Mouse (Mus musculus) forebrain, embryonic 10.5 days (tissue): ENCODE measurements at regions not wholly inside any gene's neighbourhood (a gene's known extent, or its start where the extent isn't known, plus 50 kb on each side); places are given as distances from the start of the nearest gene placed in this dataset.

Experiments used
- DNase-seq: peaks from one replicate; pipeline ENCODE4 v3.0.0-alpha.2; 2017; ENCODE audit warnings: low spot score; ENCODE audit errors: extremely low spot score
- H3K27ac ChIP-seq: fragments of 300-500 bp; sonication (generic); 2 replicates; pipeline ENCODE4 v1.5.1; 2016; ENCODE audit warnings: mild to moderate bottlenecking
- H3K27me3 ChIP-seq: fragments of 300-500 bp; sonication (generic); 2 replicates; pipeline ENCODE4 v1.6.1; 2016; ENCODE audit warnings: mild to moderate bottlenecking; ENCODE audit not compliant: poor library complexity, severe bottlenecking
- H3K36me3 ChIP-seq: fragments of 300-500 bp; sonication (generic); replicated peaks from 2 replicates; pipeline ENCODE4 v1.6.1; 2016; ENCODE audit warnings: mild to moderate bottlenecking, moderate library complexity
- H3K4me1 ChIP-seq: fragments of 300-500 bp; sonication (generic); 2 replicates; pipeline ENCODE4 v1.6.1; 2016
- H3K4me3 ChIP-seq: fragments of 300-500 bp; sonication (generic); 2 replicates; pipeline ENCODE4 v1.5.1; 2016; ENCODE audit warnings: mild to moderate bottlenecking, moderate library complexity
- H3K9me3 ChIP-seq: fragments of 300-500 bp; sonication (generic); 2 replicates; pipeline ENCODE4 v1.6.1; 2016; ENCODE audit warnings: mild to moderate bottlenecking, moderate library complexity
- WGBS: fragments of 180-500 bp; shearing (Covaris S2); methylation state at CpG from one replicate; pipeline ENCODE4 v1.1.7; 2016; 5-methylcytosine and 5-hydroxymethylcytosine counted together

GRCm38 (mm10) chr12:59724951-59725350 is 505.4 kb upstream of the Fbxo33 start:
- no peak for DNase-seq
- Histone ChIP-seq H3K27me3 (no peaks in the 10 kb centered on the region), H3K4me3 (no peak overlapping the region), H3K9me3 (no peaks in the 10 kb centered on the region), H3K27ac (no peak overlapping the region), H3K36me3 (no peaks in the 10 kb centered on the region), H3K4me1 (no peaks in the 10 kb centered on the region)
- 96% methylated on average over 1 of the region's 1 CpGs for WGBS

GRCm38 (mm10) chr12:59722471-59723182 is 503.1 kb upstream of the Fbxo33 start:
- WGBS: 83% methylated on average over 6 of the region's 6 CpGs

GRCm38 (mm10) chr12:59713216-59713615 is 493.7 kb upstream of the Fbxo33 start:
- DNase-seq: no peak
- H3K4me1 ChIP-seq: no peaks in the 10 kb centered on the region
- WGBS: 71% methylated on average over 3 of the region's 3 CpGs

More at GRCm38 (mm10) chr12:59722471-59723182, 503.1 kb upstream of the Fbxo33 start:
- Histone ChIP-seq H3K27ac (no peak overlapping the region), H3K9me3 (no peaks in the 10 kb centered on the region), H3K36me3 (no peaks in the 10 kb centered on the region), H3K27me3 (no peaks in the 10 kb centered on the region), H3K4me3 (no peak overlapping the region), H3K4me1 (no peaks in the 10 kb centered on the region)
- no peak for DNase-seq

GRCm38 (mm10) chr12:59683235-59683634 is 463.7 kb upstream of the Fbxo33 start:
- WGBS: 83% methylated on average over 2 of the region's 2 CpGs
- no peaks in the 10 kb centered on the region for H3K27me3 ChIP-seq
- no peaks in the 10 kb centered on the region; the same call in 1 of the 2 replicates for H3K9me3 ChIP-seq
- H3K27ac ChIP-seq: no peak overlapping the region
- no peak overlapping the region for H3K4me3 ChIP-seq
- no peak for DNase-seq
- H3K36me3 ChIP-seq: no peaks in the 10 kb centered on the region
- H3K4me1 ChIP-seq: no peaks in the 10 kb centered on the region

More at GRCm38 (mm10) chr12:59713216-59713615, 493.7 kb upstream of the Fbxo33 start:
- Histone ChIP-seq H3K27ac (no peak overlapping the region), H3K27me3 (no peaks in the 10 kb centered on the region), H3K9me3 (no peaks in the 10 kb centered on the region), H3K36me3 (no peaks in the 10 kb centered on the region), H3K4me3 (no peak overlapping the region)

GRCm38 (mm10) chr12:59663161-59663560 is 443.6 kb upstream of the Fbxo33 start:
- Histone ChIP-seq H3K9me3 (no peaks in the 10 kb centered on the region), H3K27me3 (no peaks in the 10 kb centered on the region), H3K27ac (no peak overlapping the region), H3K4me3 (no peak overlapping the region), H3K4me1 (no peaks in the 10 kb centered on the region), H3K36me3 (no peaks in the 10 kb centered on the region)
- DNase-seq: no peak

GRCm38 (mm10) chr12:59630678-59631077 is 411.2 kb upstream of the Fbxo33 start:
- 91% methylated on average over 1 of the region's 1 CpGs for WGBS

GRCm38 (mm10) chr12:59623147-59623546 is 403.6 kb upstream of the Fbxo33 start:
- Histone ChIP-seq H3K27ac (no peak overlapping the region), H3K36me3 (no peaks in the 10 kb centered on the region), H3K27me3 (no peaks in the 10 kb centered on the region), H3K4me3 (no peak overlapping the region), H3K9me3 (no peaks in the 10 kb centered on the region), H3K4me1 (no peaks in the 10 kb centered on the region)
- no peak for DNase-seq
- 88% methylated on average over 3 of the region's 3 CpGs for WGBS

More at GRCm38 (mm10) chr12:59630678-59631077, 411.2 kb upstream of the Fbxo33 start:
- H3K4me3 ChIP-seq: no peak overlapping the region
- no peaks in the 10 kb centered on the region for H3K4me1 ChIP-seq
- no peaks in the 10 kb centered on the region for H3K9me3 ChIP-seq
- no peaks in the 10 kb centered on the region for H3K27me3 ChIP-seq
- H3K27ac ChIP-seq: no peak overlapping the region
- no peak for DNase-seq
- no peaks in the 10 kb centered on the region for H3K36me3 ChIP-seq

GRCm38 (mm10) chr12:59621132-59621531 is 401.6 kb upstream of the Fbxo33 start:
- DNase-seq: no peak
- 88% methylated on average over 2 of the region's 2 CpGs for WGBS
- no peaks in the 10 kb centered on the region for H3K9me3 ChIP-seq
- H3K4me3 ChIP-seq: no peak overlapping the region
- H3K36me3 ChIP-seq: no peaks in the 10 kb centered on the region
- H3K27me3 ChIP-seq: no peaks in the 10 kb centered on the region
- H3K27ac ChIP-seq: no peak overlapping the region
- no peaks in the 10 kb centered on the region for H3K4me1 ChIP-seq

GRCm38 (mm10) chr12:59620340-59620739 is 400.8 kb upstream of the Fbxo33 start:
- Histone ChIP-seq H3K4me3 (no peak overlapping the region), H3K36me3 (no peaks in the 10 kb centered on the region), H3K27ac (no peak overlapping the region), H3K4me1 (no peaks in the 10 kb centered on the region), H3K9me3 (no peaks in the 10 kb centered on the region), H3K27me3 (no peaks in the 10 kb centered on the region)
- WGBS: 92% methylated on average over 2 of the region's 2 CpGs
- DNase-seq: no peak

- Histone ChIP-seq H3K4me1 (no peaks in the 10 kb centered on the region), H3K36me3 (no peaks in the 10 kb centered on the region), H3K9me3 (no peaks in the 10 kb centered on the region), H3K4me3 (no peak overlapping the region), H3K27ac (no peak overlapping the region), H3K27me3 (no peaks in the 10 kb centered on the region)
- DNase-seq: no peak
- 86% methylated on average over 3 of the region's 3 CpGs for WGBS
Observed at GRCm38 (mm10) chr12:59616075-59616474, 396.6 kb upstream of the Fbxo33 start.

- Histone ChIP-seq H3K36me3 (no peaks in the 10 kb centered on the region), H3K4me1 (no peaks in the 10 kb centered on the region), H3K27me3 (no peaks in the 10 kb centered on the region), H3K4me3 (no peak overlapping the region), H3K9me3 (no peaks in the 10 kb centered on the region), H3K27ac (no peak overlapping the region)
- no peak for DNase-seq
- WGBS: 81% methylated on average over 8 of the region's 9 CpGs
Observed at GRCm38 (mm10) chr12:59599785-59600184, 380.3 kb upstream of the Fbxo33 start.

- Histone ChIP-seq H3K27ac (no peak overlapping the region), H3K4me1 (no peaks in the 10 kb centered on the region), H3K27me3 (no peaks in the 10 kb centered on the region), H3K9me3 (peaks cover 7% of the 10 kb centered on the region; the same call in 1 of the 2 replicates), H3K4me3 (no peak overlapping the region), H3K36me3 (no peaks in the 10 kb centered on the region)
- no peak for DNase-seq
- 90% methylated on average over 2 of the region's 2 CpGs for WGBS
Observed at GRCm38 (mm10) chr12:59589354-59589753, 369.8 kb upstream of the Fbxo33 start.

- DNase-seq: no peak
- no peaks in the 10 kb centered on the region for H3K36me3 ChIP-seq
- 94% methylated on average over 1 of the region's 1 CpGs for WGBS
- no peaks in the 10 kb centered on the region for H3K4me1 ChIP-seq
- no peaks in the 10 kb centered on the region for H3K9me3 ChIP-seq
- H3K27ac ChIP-seq: no peak overlapping the region
- H3K4me3 ChIP-seq: no peak overlapping the region
- H3K27me3 ChIP-seq: no peaks in the 10 kb centered on the region
Observed at GRCm38 (mm10) chr12:59582587-59582986, 363.1 kb upstream of the Fbxo33 start.
